Mouse (Mus musculus) spleen, adult 2 months (tissue): ENCODE results near the gene Nop14.

Source experiments
- CTCF ChIP-seq: fragments of 200-500 bp; IDR thresholded peaks from 2 replicates; pipeline ENCODE4 v1.5.1; 2011; ENCODE audit warnings: mild to moderate bottlenecking, inconsistent platforms; ENCODE audit not compliant: insufficient read depth, insufficient read length, insufficient replicate concordance; ENCODE audit errors: extremely low read depth
- POLR2A ChIP-seq: fragments of 200-500 bp; IDR thresholded peaks from 2 replicates; pipeline ENCODE4 v1.6.1; 2011; ENCODE audit warnings: low read depth, low read length, inconsistent platforms

GRCm38 (mm10) chr5:34663231-34663630 lies 3.3 kb upstream of the Nop14 start:
- TF ChIP-seq POLR2A (no peak), CTCF (no peak)
